Mouse (Mus musculus): ENCODE data around the gene Nap1l2. TPM values are rescaled to one million over a fixed set of nuclear protein-coding genes. Genes with fewer than 3 reads are reported as not detected.
"Not testable (repeated sequence)": the region's sequence is repeated elsewhere in the genome, so short reads cannot be mapped to it uniquely, and the experiment has no call there.

Gene Nap1l2
- not detected in 2 replicates for polyA plus RNA-seq (2015; fragmentation: Nextera tagmentation; extraction: Ambion mirVana)

- no peak for TF ChIP-seq EP300 (IDR thresholded peaks at IDR 0.05; ENCODE audit: low read depth)
- peaks cover 20% of the 10 kb centered on the region for H3K27me3 ChIP-seq (ENCODE audit: insufficient read depth, low read length)
- H3K36me3 ChIP-seq (replicated peaks; ENCODE audit: insufficient read depth, low read length) = no peaks in the 10 kb centered on the region
- ATAC-seq = no peak
- H3K27ac ChIP-seq (ENCODE audit: low read depth) = no peak within 1 kb of the TSS
- peak within 1 kb of the TSS; percentile 29 for H3K4me2 ChIP-seq (ENCODE audit: low read depth, low read length)
- WGBS (ENCODE audit: insufficient replicate concordance) = 22% methylated on average over 13 of the region's 13 CpGs
- peak within 1 kb of the TSS; percentile 15; the same call in 1 of the 2 replicates for H3K4me3 ChIP-seq (ENCODE audit: low read depth, low read length)
- no peak within 1 kb of the TSS for H3K9ac ChIP-seq (replicated peaks)
- H3K9me3 ChIP-seq (ENCODE audit: low read length) = no peaks in the 10 kb centered on the region
- peak; percentile 14 for DNase-seq
- H3K4me1 ChIP-seq (ENCODE audit: insufficient read depth) = no peaks in the 10 kb centered on the region
Observed at GRCm38 (mm10) chrX:103186431-103186786, at the start of gene Nap1l2. Gene Nap1l2, minus strand, starts transcription at chrX:103186640.

- no peak overlapping the region for H3K4me3 ChIP-seq (ENCODE audit: low read depth, low read length)
- H3K4me1 ChIP-seq (ENCODE audit: insufficient read depth) = no peaks in the 10 kb centered on the region
- H3K27me3 ChIP-seq (ENCODE audit: insufficient read depth, low read length) = no peaks in the 10 kb centered on the region
- H3K9me3 ChIP-seq (ENCODE audit: low read length) = no peaks in the 10 kb centered on the region
- no peak for DNase-seq
- WGBS (ENCODE audit: insufficient replicate concordance) = 75% methylated on average over 4 of the region's 4 CpGs
- no peak for ATAC-seq
- no peak overlapping the region for H3K27ac ChIP-seq (ENCODE audit: low read depth)
- H3K9ac ChIP-seq (replicated peaks) = no peak overlapping the region
- TF ChIP-seq EP300 (IDR thresholded peaks at IDR 0.05; ENCODE audit: low read depth) = no peak
- TF ChIP-seq CTCF (IDR thresholded peaks at IDR 0.05; ENCODE audit: low read depth) = no peak
- H3K36me3 ChIP-seq (replicated peaks; ENCODE audit: insufficient read depth, low read length) = no peaks in the 10 kb centered on the region
- H3K4me2 ChIP-seq (ENCODE audit: low read depth, low read length) = no peak overlapping the region
Observed at GRCm38 (mm10) chrX:103215251-103215650, 28.8 kb upstream of the Nap1l2 start.

- Histone ChIP-seq H3K27me3 (ENCODE audit: insufficient read depth, low read length) (peaks cover 20% of the 10 kb centered on the region), H3K36me3 (replicated peaks; ENCODE audit: insufficient read depth, low read length) (no peaks in the 10 kb centered on the region), H3K4me2 (ENCODE audit: low read depth, low read length) (no peak overlapping the region), H3K27ac (ENCODE audit: low read depth) (no peak overlapping the region), H3K4me1 (ENCODE audit: insufficient read depth) (no peaks in the 10 kb centered on the region), H3K9ac (replicated peaks) (no peak overlapping the region), H3K4me3 (ENCODE audit: low read depth, low read length) (no peak overlapping the region), H3K9me3 (ENCODE audit: low read length) (no peaks in the 10 kb centered on the region)
- 21% methylated on average over 1 of the region's 1 CpGs for WGBS (ENCODE audit: insufficient replicate concordance)
- TF ChIP-seq CTCF (IDR thresholded peaks at IDR 0.05; ENCODE audit: low read depth) (no peak), EP300 (IDR thresholded peaks at IDR 0.05; ENCODE audit: low read depth) (no peak)
- DNase-seq (no peak), ATAC-seq (no peak)
Observed at GRCm38 (mm10) chrX:103186829-103187228, 389 bp upstream of the Nap1l2 start.

GRCm38 (mm10) chrX:103185781-103186430 is 534 bp downstream of the Nap1l2 start:
- H3K4me1 ChIP-seq (ENCODE audit: insufficient read depth) = no peaks in the 10 kb centered on the region
- H3K9me3 ChIP-seq (ENCODE audit: low read length) = no peaks in the 10 kb centered on the region
- DNase-seq = no peak
- H3K4me3 ChIP-seq (ENCODE audit: low read depth, low read length) = peak overlapping the region; percentile 15; the same call in 1 of the 2 replicates
- 25% methylated on average over 20 of the region's 20 CpGs for WGBS (ENCODE audit: insufficient replicate concordance)
- TF ChIP-seq EP300 (IDR thresholded peaks at IDR 0.05; ENCODE audit: low read depth) (no peak), CTCF (IDR thresholded peaks at IDR 0.05; ENCODE audit: low read depth) (no peak)
- H3K27me3 ChIP-seq (ENCODE audit: insufficient read depth, low read length) = peaks cover 20% of the 10 kb centered on the region
- no peak overlapping the region for H3K9ac ChIP-seq (replicated peaks)
- H3K4me2 ChIP-seq (ENCODE audit: low read depth, low read length) = peak overlapping the region; percentile 29
- no peak for ATAC-seq
- H3K36me3 ChIP-seq (replicated peaks; ENCODE audit: insufficient read depth, low read length) = no peaks in the 10 kb centered on the region
- no peak overlapping the region for H3K27ac ChIP-seq (ENCODE audit: low read depth)

GRCm38 (mm10) chrX:103183536-103183935 is 2.9 kb downstream of the Nap1l2 start:
- Histone ChIP-seq H3K9ac (replicated peaks) (no peak overlapping the region), H3K4me1 (ENCODE audit: insufficient read depth) (no peaks in the 10 kb centered on the region), H3K4me2 (ENCODE audit: low read depth, low read length) (no peak overlapping the region), H3K27me3 (ENCODE audit: insufficient read depth, low read length) (peaks cover 20% of the 10 kb centered on the region), H3K36me3 (replicated peaks; ENCODE audit: insufficient read depth, low read length) (no peaks in the 10 kb centered on the region), H3K4me3 (ENCODE audit: low read depth, low read length) (no peak overlapping the region), H3K27ac (ENCODE audit: low read depth) (no peak overlapping the region), H3K9me3 (ENCODE audit: low read length) (no peaks in the 10 kb centered on the region)
- peak; percentile 36 for TF ChIP-seq CTCF (IDR thresholded peaks at IDR 0.05; ENCODE audit: low read depth)
- TF ChIP-seq EP300 (IDR thresholded peaks at IDR 0.05; ENCODE audit: low read depth) = no peak
- no peak for DNase-seq
- no peak for ATAC-seq

- no peaks in the 10 kb centered on the region for H3K36me3 ChIP-seq (replicated peaks; ENCODE audit: insufficient read depth, low read length)
- no peak for DNase-seq
- no peaks in the 10 kb centered on the region for H3K9me3 ChIP-seq (ENCODE audit: low read length)
- H3K27me3 ChIP-seq (ENCODE audit: insufficient read depth, low read length) = 0 out of 2 replicates have a peak, but pooled peaks cover under 1% of the 10 kb centered on the region
- H3K27ac ChIP-seq (ENCODE audit: low read depth) = no peak overlapping the region
- no peak overlapping the region for H3K4me3 ChIP-seq (ENCODE audit: low read depth, low read length)
- no peaks in the 10 kb centered on the region for H3K4me1 ChIP-seq (ENCODE audit: insufficient read depth)
- TF ChIP-seq CTCF (IDR thresholded peaks at IDR 0.05; ENCODE audit: low read depth) = no peak
- no peak for TF ChIP-seq EP300 (IDR thresholded peaks at IDR 0.05; ENCODE audit: low read depth)
- WGBS (ENCODE audit: insufficient replicate concordance) = 54% methylated on average over 4 of the region's 4 CpGs
- no peak overlapping the region for H3K9ac ChIP-seq (replicated peaks)
- H3K4me2 ChIP-seq (ENCODE audit: low read depth, low read length) = no peak overlapping the region
- ATAC-seq = no peak
Observed at GRCm38 (mm10) chrX:103179771-103180558, 6.5 kb downstream of the Nap1l2 start.

GRCm38 (mm10) chrX:103164948-103165605 is 21.4 kb downstream of the Nap1l2 start:
- DNase-seq; H3K27ac ChIP-seq (ENCODE audit: low read depth); H3K9ac ChIP-seq (replicated peaks); H3K27me3 ChIP-seq (ENCODE audit: insufficient read depth, low read length); H3K4me1 ChIP-seq (ENCODE audit: insufficient read depth); H3K9me3 ChIP-seq (ENCODE audit: low read length); H3K36me3 ChIP-seq (replicated peaks; ENCODE audit: insufficient read depth, low read length); H3K4me3 ChIP-seq (ENCODE audit: low read depth, low read length): not testable (repeated sequence)
- 23% methylated on average over 14 of the region's 83 CpGs for WGBS (ENCODE audit: insufficient replicate concordance)
- peak; percentile 93 for ATAC-seq
- peak overlapping the region; percentile 42; the same call in 1 of the 2 replicates for H3K4me2 ChIP-seq (ENCODE audit: low read depth, low read length)

Data from liver, postnatal 0 days (tissue).